Mouse (Mus musculus) A20 (cell line): ENCODE results near the gene Lrp1.
A peak's percentile ranks its signal among the peaks of the same experiment; 100 is the strongest.

ENCODE experiments used
- DNase-seq: peaks from one replicate; pipeline ENCODE4 v3.0.0-alpha.2; 2011; ENCODE audit warnings: low read depth, low spot score

The Lrp1 gene

DNA sequence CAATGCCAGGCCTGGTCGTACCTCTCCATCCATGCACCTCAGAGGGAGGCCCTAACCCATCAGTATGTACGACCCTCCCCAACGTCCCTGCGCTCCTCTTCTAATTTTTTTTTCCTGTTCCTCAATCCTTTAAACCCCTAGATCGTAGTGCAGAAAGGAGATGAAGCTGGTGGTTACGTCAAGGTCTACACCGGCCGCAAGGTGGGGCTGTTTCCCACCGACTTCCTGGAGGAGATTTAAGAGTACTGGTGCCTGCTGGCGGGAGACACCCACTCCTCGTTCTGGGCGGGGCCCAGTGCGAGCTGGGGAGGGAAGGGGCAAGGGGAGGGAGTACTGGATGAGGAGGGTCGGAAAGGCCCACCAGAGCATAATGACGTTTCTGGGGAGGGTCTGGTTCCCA is 112.7 kb downstream of the Lrp1 start:
- peak; percentile 91 for DNase-seq

DNA sequence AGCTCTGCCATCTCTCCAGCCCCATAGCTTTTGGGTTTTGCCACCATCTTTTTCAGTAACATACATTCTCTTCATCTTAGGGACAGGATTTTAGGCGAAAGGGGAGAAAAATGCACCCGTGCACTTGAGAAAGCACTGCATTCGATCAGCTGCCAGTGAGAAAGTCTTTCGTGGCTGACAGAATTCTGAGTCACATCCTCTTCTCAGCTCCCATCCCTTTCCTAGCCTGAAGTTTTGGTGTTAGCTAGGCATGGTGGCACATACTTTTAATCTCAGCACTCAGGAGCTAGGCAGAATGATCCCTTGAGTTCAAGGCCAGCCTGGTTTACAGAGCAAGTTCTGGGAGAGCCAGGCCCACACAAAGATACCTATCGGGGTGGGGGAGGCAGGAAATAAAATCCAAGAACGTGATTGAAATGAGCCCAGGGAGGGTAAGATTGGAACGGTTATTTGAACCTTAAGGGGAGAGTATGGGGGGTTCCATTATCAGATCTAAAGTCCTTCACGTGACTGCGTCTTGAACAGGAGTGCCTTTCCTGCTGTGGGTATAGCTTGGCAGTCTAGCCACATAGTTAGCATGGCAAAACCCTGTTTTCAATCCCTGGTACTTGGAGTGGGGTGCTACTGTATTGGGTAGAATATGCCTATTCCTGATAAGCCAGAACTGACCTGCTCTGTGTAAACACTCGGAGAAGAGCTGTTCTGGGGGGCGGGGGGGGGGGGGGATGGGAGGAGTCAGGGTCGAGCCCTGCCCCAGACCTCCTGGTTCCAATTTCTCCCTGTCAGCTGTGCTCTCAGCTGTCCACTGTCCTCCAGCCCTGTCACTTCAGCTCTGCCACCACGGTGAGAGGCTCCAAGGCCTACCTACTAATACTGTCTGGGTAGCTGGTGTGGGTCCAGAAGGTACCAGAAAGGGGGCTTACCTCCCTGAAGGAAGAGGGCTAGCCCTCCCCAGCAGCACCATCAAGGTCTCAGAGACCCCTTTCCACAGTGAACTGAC is 119.8 kb downstream of the Lrp1 start, which contains the start of gene Stac3:
Gene Stac3, plus strand, starts transcription at position 793 of the 1,000 bp plus-strand sequence.
- DNase-seq: no peak

DNA sequence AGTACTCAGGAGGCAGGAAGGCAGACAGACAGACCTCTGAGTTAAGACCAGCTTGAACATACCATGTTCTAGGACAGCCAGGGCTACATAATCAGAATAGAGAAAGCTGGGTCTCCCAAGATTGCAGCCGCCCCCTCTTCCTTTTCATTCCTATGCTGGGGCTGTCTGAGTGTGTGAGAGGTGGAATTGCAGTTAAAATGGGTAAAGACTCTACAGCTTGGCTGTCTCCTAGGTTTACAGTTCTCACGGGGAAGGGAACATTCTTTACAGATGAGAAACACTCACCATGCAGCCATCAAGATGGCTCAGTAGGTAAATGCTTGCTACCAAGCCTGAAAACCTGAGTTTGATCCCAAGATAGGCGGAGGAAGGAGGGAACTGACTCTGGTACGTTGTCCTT is 120.9 kb downstream of the Lrp1 start:
- no peak for DNase-seq

DNA sequence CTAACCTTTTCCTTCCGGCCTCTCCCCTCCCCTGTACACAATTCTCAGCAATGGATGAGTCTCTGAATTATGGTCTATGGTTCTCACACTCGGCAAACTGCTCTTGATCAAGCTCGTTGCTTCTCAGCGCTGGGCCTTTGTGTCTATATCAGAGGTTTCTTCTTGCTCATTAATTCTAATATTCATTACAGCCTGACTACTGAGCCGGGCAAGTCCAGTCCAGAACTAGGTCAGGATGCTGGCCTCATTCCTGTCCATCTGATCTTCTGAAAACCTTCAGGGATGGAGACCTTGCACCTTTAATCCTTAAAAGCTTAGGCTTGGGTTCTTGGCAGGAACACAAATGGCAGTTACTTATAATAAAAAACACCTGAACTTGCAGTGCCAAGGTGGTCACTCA is 121.4 kb downstream of the Lrp1 start:
- no peak for DNase-seq

DNA sequence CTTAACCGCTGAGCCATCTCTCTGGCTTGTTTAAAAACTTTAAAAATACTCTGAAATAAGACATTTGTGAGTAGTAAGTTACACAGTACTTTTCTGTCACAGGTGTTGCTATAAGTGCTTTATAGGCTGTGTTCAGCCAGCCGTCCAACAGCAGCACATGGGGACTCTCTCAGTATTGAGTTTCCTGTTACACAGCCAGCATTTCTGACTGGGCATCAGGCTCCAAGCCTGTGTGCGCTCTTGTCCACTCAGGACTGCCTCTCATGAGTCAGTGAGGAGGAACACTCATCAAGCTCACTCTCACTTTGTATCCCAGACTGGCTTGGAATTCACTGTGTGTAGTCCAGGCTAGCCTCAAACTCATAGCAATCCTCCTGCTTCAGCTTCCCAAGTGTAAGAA is 124.8 kb downstream of the Lrp1 start:
- DNase-seq: no peak

DNA sequence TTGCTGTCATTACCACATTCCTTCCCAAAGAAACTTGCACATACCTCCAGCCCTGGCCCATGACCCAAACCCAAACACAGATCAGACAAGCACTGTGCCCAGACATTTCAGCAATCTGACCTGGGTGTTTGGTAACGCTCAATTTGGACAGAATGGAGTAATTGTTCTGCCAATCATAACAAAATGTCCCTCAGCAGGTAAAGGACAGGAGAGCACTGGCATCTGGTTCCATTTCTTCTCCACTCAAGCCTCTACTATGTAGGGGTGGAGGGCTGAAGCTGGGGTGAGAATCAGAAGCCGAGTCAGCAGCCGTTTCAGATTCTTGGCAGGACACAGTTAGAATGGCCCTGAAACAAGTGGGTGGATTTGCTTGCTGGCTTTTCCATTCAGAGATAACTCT is 128.8 kb downstream of the Lrp1 start:
- DNase-seq: no peak

DNA sequence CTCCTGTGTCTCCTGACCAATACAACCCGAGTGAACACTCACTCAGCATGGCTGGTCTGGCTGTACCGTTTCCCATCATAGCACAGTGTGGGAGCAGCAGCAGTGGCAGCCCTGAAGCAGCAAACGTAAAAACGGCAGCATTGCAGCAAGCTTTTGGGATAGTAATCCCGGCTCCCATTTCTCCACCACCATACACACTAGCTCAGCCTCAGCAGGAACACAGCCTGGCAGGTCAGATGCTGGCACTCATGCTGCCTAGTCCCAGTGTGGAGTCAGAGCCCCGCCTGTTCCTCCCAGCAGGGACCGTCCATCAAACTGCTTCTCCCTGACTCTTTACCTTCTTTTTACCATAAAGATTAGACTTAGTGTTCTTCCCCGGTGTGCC is 129.8 kb downstream of the Lrp1 start:
- DNase-seq: no peak

DNA sequence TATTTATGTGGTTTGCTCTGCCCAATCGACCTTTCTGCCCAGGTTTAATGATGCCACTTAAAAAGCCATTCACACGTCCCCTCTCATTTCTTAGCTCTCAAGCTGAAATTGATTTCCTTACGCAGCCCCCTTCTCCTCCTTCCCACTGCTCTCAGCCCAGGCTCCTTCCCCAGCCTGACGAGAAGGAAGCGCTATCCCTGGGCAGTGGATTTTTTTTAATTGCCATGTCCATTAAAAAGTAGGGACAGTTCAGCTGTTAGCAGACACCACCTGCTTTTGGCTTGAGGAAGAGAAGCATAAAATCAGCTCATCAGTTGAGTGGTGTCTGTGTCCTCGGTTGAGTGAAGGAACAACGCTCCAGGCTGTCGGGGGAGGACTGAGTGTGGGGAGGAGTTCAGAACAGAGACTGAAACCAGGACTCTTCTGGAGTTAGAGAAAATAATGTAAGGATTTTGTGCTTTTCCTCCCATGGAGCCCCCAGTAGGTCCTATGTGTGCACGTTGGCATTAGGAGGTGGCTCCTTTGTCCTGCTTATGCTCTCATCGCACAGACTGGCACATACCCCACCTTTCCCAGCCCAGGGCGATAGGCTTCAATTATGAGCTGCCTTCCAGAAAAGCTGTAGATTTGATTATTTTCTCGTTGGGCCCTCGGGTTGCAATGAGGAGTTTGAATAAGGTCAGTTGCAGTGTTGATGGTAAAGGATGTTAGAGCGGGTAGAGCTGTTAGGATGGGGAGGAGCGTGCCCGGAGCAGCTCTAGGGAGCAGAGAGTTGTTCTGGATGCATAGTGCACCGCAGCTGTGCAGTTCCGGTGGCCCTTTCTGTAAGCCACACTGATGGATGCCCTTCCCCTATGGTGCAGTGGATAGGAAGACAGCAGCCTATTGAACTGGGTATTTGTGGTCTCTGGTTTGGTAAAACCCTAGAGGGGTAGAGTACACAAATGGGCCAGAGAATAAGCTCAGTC is 130.5 kb downstream of the Lrp1 start:
- DNase-seq: no peak

DNA sequence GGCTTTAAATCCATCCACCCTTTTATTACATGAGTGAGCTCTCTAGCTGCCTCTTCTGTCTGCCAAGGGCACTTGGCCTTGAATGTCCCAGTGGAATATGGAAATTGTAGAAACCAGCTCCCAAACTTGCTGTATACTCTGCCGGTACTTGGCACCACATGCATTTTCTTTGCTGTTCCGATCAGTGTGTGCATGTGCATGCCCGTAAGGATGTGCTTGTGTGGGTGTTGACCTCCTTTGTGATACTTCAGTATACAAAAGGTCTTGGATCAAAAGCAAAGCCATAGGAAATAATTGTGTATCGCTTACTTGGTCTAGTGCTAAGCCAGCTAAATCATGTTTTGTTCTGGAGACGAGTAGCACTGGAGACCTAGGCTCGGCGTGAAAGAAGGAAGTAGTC is 132.1 kb downstream of the Lrp1 start:
- DNase-seq: no peak
